Mouse (Mus musculus): ENCODE data around the gene Cyp17a1.

Cyp17a1 gene

GRCm38 (mm10) chr19:46620016-46620808 lies 52.8 kb downstream of the Cyp17a1 start:
- in situ Hi-C loops (cut with MboI; ENCODE audit: unreplicated experiment in 2 of 2), result no loop called here

GRCm38 (mm10) chr19:46619518-46619917 lies 53.5 kb downstream of the Cyp17a1 start:
- in situ Hi-C loops (cut with MboI; ENCODE audit: unreplicated experiment in 2 of 2), result no loop called here

DNA sequence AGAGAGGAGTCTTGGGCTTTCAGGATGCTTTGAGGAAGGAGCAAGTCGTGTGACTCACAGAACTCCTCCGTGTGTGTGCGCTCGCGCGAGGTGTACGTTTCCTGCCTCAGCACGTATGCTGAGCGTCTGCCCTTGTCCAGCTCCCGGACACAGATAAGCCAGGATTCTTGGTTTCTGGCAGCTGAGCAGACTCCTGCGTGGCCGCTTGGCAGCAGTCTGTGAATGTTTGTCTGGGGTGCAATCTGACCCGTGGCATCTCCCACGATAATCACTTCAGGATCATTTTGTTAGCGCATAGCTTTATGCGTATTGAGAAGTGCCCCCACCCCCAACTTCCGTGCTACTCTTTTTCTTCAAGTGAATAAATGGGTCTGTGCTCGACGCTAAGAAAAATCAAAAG lies 54.0 kb downstream of the Cyp17a1 start:
- in situ Hi-C loops (cut with MboI; ENCODE audit: unreplicated experiment in 2 of 2), result no loop called here

DNA sequence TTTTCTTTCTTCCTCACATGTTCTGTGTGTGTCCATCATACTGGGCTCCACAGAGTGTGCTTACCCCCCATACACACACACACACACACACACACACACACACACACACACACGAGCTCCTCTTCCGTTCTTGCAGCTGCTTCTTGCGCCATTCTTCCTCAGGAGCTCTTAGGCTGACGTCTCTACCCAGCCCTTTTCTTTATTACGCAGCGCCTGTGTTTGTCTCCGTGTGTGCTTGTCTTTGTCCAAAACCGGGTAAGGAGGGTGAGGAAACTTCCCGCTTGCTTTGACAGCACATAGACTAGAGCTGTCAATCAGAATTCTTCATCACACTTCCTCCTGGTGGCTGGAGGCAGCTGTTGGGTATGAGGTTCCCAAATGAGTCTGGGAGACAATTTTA lies 54.6 kb downstream of the Cyp17a1 start:
- in situ Hi-C loops (cut with MboI; ENCODE audit: unreplicated experiment in 2 of 2), result no loop called here

DNA sequence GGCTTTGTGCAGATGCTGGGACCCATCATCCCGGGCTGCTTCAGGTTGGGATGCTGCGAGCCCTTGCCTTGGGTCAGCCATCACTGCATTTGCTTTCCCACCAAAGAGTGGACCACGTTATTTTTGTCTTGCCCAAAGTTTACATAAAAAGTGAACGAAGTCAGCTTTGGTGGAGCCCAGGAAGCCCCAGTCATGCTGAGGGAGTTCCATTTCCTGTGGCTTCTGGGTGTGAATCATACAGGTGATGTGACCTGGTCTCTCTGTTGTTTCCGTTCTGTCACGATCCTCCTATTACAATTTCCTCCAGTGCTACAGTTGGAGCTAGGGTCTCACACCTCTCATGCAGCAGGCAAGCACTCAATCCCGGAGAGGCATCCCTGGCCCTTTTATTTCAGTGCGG lies 55.6 kb downstream of the Cyp17a1 start:
- in situ Hi-C loops (cut with MboI; ENCODE audit: unreplicated experiment in 2 of 2), result no loop called here

All from v-Abl transformed pro-B cells (cell line).